Mouse (Mus musculus) thymus, postnatal 36 days (tissue): ENCODE measurements around the gene Gng13.
A peak's percentile ranks its signal among the peaks of the same experiment; 100 is the strongest.

Experiments
- DNase-seq, 2 experiments: peaks; one replicate each; pipeline ENCODE4 v3.0.0; 2022; ENCODE audit warnings: mixed read lengths in 2 of 2

Gng13 gene

DNA sequence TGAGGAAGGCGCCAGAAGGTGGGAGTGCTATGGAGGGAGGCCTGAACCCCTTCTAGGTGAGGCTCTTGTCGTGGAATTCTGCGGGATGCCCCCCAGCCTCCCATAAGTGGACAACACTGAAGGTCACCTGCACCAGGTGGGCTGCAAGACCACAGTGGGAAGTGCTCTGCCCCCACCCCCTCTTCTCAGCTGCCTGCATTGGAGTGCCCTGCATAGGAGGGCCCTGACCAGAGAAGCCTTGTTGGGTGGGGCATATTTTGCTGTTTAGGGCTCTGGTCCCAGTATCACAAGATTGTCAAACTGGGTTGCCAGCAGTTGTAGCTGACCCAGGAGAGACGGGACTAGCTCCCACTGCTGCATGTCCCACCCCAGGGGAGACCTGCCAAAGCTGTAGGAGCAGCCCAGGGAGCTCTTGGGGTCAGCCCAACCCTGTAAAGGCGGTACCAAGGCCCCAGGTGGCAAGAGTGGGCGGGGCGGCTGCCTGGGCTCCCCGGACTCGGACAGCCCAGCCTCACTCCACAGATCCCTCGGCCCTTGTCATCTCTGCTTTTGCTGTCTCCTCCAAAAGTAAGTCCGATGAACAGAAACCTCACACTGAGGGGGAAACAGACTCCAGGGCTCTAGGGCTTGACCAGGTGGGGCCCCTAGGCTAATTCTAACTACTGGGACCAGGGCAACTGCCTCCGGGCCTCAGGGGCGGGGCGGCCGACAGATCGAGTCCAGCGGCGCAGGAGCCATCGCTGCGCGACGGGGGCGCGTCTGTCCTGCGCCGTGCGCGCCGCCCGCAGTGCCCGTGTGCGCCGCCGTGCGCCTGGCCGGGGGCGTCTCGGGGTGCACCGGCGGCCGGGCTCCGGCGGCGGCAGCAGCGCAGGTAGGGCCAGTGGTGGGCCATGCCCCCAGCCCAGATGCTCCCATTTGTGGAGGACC lies at the start of gene Gng13:
TSS of gene Gng13 (plus strand) at position 461 of the 927 bp plus-strand sequence.
- DNase-seq, result no peak

- DNase-seq, result no peak
Measured at GRCm38 (mm10) chr17:25668481-25669055, 48.4 kb upstream of the Gng13 start.

DNA sequence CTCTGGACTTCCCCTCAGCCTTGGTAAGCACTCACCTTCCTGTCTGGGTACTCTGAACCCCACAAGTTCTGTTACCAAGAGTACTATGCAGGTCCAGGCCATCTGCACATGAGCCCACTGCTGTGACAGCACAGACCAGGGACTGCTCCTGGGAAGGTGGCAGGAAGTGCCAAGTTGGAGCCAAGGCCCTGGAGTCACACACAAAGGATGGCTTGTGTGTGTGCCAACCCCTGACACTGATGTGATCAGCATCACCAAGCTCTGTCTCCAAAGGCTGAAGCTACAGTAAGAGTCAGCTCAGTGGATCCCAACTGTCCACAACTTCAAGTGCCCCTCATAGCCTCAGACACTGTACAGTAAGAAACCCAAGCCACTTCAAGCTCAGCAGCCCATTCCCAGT lies 44.0 kb upstream of the Gng13 start:
- DNase-seq, result no peak

- DNase-seq, result no peak
Measured at GRCm38 (mm10) chr17:25677969-25678368, 39.0 kb upstream of the Gng13 start.

GRCm38 (mm10) chr17:25679818-25680217 lies 37.2 kb upstream of the Gng13 start:
- no peak for DNase-seq

GRCm38 (mm10) chr17:25681636-25682035 lies 35.3 kb upstream of the Gng13 start:
- no peak for DNase-seq

DNA sequence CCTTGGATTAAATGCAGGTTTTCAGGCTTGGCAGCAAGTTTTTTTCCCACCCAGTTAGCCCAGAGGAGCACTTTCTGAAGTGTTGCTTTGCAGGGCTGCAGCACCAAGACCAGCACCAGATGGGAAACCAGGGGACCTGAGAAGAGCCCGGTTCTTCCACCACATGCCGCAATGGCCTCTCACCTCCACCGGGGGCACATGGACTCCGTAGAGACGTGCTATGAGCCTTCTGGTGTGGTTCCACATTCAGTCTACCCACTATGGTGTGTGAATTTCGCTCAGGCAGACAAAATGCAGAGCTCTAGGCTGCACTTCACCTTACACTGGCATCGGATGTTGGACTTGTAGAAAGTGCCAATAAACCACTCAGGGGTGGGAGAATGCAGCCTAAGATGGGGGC lies 30.6 kb upstream of the Gng13 start:
- DNase-seq, result no peak

DNA sequence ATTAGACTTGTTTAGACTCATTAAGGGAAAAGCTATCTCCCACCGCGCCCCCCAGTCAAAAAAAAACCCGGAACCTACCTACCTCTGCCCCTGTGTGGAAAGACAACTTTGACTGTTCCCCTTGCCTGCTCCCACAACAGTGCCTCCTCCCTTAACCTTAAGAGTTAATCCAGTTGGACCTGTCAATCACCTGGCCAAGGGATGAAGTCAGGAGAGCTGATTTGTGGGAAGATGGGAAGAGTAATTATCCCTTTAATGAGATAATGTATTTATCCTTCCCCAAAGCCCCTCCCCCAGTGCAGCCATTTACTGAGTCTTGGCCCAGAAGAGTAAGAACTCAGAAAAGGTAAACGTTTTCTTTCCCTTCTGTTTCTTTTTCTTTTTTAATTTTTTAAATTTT lies 28.0 kb upstream of the Gng13 start:
- DNase-seq, result no peak

GRCm38 (mm10) chr17:25696263-25696662 lies 20.7 kb upstream of the Gng13 start:
- no peak for DNase-seq

DNA sequence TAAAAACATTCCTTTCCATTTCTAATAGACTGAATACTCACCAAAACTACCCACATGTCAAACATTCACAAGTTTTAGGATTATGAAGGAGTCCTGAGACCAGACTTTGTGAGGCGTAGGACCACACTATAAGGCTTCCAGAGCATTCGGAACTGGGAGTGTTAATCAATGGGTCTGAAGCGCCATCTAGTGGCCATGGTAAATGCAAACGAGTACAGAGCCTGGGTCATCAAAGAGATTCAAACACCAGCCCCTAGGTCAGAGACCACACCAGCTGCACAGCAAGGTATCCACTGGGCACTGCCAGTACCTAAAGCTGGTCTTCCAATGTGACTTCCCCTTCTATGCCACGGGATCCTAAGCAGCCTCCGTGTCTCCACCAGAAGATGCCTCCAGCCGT lies 18.5 kb upstream of the Gng13 start:
- peak; percentile 54 to 56 for DNase-seq

GRCm38 (mm10) chr17:25700863-25701496 lies 16.0 kb upstream of the Gng13 start:
- DNase-seq, result no peak

DNA sequence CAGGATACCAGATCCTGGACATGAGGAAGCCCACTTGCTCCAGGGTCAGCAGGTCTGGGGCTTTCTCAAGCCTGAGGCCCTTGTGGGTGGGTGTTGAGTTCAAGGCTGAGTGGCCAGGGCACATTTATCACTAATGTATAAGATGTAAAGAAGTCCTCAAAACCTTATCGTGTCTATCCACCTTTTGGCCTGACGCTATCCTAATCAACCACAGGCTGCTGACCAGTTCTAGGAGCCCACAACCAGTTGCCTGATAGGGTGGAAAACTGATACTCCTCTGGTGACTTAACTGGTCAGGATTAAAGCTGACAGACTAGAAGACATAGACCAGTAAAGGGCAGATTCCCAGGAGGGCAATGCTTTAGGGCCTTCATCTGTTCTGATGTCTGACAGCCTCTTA lies 7.0 kb upstream of the Gng13 start:
- DNase-seq, result no peak

DNA sequence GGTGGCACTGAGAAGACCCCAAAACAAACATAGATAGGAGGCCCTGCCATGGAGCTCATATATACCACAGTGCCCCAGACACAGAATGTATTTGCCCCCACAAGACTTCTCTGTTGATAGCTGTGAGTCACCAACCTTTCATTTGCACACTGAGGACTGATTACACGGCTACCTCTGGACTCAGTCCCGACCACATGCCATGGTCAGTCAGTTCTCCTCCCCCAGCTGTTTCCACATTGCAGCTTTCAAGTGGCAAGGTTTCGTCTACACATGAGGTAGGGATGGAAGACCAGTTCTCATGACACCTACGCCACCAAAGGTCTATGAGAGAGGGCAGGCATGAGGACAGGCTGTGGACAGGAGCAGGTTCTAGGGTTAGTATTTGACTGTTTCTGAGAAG lies 5.8 kb upstream of the Gng13 start:
- no peak for DNase-seq

DNA sequence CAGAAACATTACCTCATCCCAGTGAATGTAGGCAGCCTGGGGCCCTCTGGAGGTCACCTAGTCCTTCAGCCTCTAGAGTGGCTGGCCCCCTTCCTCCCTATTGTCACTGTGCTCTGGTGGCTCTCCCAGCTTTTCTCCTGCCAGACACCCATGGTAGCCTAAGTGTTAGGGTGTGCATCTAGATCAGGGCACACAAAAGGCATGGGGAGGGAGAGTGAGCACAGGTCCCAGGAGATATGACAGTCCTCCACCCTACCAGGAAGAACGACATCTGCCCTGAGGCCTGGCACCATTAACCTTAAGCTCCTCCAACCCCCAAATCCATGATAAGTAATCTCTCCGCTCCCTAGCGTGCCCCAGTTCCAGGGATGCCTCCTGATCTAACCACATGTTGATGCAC lies 1.3 kb upstream of the Gng13 start:
- DNase-seq, result no peak

- no peak for DNase-seq
Measured at GRCm38 (mm10) chr17:25716130-25716529, 841 bp upstream of the Gng13 start.

DNA sequence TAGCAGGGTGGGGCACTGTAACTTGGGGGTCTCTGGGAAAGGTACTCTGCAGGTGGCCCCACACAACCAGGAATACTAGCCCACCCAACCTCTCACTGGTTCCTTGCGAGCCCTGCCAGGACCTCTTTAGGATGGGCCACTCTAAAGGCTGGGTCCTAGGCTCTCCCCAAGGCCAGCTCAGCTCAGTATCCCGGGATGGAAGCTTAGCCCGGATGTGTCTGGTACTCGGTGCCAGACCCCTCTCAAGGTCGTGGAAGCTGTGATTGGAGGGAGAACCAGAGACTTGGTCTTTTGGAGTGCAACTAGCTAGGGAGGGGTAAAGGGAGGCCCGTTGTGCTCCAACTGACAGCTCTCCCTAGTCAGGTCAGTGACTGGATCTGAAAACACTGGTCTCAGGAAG lies 720 bp downstream of the Gng13 start:
- no peak for DNase-seq

DNA sequence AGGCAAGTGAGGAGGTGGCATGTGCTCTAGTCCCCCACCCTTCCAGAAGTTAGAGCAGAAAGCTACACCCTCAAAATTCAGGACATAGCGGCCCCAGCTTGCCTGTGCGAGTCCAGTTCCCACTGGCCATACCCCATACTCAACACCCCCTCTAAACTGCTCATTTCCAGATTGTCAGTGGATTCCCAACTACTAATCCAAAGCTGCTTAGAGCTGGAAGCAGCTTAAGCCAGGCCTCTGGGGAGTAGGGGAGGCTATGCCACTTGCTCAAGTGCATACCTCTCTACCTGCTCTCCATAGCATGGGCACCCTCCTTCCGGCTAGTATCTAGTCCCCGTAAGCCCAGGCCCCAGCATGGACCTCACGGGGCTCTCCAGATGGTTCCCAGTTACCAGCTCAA lies 4.5 kb downstream of the Gng13 start:
- no peak for DNase-seq

GRCm38 (mm10) chr17:25723470-25723869 lies 6.5 kb downstream of the Gng13 start:
- no peak for DNase-seq

DNA sequence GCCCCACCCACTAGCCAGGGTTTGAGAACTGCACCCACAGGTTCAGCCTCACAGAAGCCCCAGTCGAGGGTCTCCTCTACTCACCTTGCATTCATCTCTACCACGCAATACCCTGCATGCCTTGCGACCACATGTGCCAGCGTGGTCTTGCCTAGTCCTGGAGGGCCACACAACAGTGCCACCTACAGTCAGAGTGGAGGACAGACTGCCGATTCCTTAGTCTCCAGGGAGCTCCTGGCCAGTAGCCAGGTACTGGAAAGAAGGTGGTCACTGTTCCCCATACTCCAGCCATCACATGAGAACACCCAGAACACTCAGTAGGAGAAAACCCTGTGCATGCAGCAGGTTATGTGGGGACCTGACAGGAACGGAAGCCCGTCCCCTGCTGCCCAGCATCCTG lies 6.9 kb downstream of the Gng13 start:
- no peak for DNase-seq

DNA sequence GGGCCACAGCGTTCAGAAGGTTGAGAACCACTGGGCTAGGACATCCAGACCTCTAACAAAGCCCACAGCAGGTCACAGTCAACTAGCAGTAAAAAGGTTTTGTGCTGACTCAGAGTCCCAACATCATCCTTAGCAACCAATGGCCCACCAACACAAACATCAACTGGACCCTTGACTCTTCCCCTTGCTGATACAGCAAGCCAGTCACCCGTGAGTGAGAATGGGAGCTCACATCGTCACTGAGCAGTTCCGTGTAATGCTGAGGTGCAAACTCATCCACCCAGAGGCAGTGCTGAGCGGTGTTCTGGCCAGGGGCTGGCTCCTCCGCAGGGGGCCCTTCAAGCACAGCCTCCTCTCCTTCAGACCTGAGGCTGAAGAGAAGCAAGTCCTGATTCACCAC lies 8.3 kb downstream of the Gng13 start:
- no peak for DNase-seq

GRCm38 (mm10) chr17:25727265-25728008 lies 10.5 kb downstream of the Gng13 start, which contains the start of the genes Chtf18 and Rpusd1:
Gene Chtf18, minus strand, starts transcription at chr17:25727419.
Gene Rpusd1, plus strand, starts transcription at chr17:25727670.
- DNase-seq, result peak; percentile 96 to 98

- no peak for DNase-seq
Measured at GRCm38 (mm10) chr17:25728009-25728270, 11.0 kb downstream of the Gng13 start.

DNA sequence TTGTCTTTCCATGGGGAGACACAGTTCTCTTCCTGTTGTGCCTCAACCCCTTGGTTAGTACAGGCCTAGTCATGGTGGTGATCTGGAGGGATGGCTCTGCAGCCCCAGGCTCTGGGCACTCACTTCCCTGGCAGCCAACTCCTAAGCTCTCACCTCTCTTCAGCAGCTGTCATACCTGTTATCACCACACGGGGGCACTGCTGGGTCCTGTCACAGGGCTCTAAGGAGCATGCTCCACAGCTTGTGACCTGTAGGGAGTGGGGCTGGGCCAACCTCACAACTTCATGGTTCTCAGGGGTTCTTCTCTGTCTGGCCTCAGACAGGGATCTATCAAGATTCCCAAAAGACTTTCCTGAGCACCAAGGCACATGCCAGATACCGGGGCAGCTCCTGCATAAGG lies 15.1 kb downstream of the Gng13 start:
- peak; percentile 75 to 76 for DNase-seq
